Mouse (Mus musculus) activated CD4-positive, CD25-positive, alpha-beta regulatory T cell, adult 4 months (primary cell): ENCODE results near the gene Slamf7. TPM values are rescaled to one million over a fixed set of nuclear protein-coding genes. Genes with fewer than 3 reads are reported as not detected.

Experiments used
- ATAC-seq: one replicate; pipeline ENCODE4 v1.8.0; 2017
- polyA plus RNA-seq, 2 experiments: library from polyadenylated mRNA; unstranded; fragments of 100-300 nt; shearing (Covaris generic); gene quantifications; one replicate each; pipeline ENCODE4 v1.2.1; 2017

Gene Slamf7
- polyA plus RNA-seq, 2 experiments from 2014 or later: 4.1 to 9.4 TPM

DNA sequence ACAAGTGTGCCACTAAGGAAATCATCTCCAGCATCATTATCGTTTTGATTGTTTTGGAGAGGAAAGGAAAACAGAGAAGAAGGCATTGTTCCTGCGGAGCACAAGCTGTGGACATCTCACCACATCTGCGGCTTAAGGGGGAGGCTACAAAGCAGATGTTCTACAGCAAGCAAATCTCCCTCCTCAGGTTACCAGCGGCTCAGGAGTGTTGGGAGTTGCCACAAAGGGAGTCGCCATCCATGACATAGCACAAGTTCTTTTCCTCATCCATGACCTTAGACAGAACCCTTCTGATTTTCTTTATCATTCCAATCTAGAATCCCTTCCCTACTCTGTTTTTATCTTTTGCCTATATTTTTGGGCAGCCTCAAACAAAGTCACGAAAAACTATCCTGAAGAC is 17.1 kb downstream of the Slamf7 start:
- ATAC-seq: no peak

DNA sequence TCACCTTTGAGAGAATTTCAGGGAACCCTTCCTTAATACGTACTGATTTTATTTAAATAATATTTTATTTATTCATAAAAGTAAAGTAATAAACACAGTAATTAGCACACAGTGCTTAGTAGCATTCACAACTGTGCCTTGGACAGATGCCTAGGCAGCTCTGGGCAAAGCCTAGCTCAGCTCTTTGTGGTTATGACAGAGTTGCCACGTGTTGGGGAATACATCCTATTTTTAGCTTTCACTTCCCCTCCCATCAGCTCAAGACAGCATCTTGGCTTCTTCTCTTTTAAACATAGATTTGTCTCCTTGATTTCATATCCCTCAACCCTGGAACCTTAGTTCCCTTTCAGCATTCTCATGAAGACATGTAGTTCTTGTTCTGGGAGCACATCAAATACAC is 21.4 kb downstream of the Slamf7 start:
- ATAC-seq: peak; percentile 59

DNA sequence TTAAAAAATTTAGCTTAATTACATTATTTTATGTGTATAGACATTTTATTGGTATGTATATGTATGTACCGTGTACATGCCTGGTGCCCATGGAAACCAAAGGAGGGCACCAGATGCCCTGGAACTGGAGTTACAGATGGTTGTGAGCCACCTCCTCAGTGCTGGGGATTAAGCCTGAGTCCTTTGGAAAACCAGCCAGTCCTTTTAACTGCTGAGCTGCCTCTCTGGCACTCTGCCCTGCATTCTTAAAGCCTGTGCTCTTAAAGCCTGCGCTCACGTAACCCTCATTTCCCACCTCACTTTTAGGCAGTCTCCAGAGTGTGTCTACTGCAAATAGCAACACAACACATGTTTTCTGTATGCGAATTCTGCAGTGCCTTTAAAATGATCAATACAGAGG is 21.9 kb downstream of the Slamf7 start:
- no peak for ATAC-seq

DNA sequence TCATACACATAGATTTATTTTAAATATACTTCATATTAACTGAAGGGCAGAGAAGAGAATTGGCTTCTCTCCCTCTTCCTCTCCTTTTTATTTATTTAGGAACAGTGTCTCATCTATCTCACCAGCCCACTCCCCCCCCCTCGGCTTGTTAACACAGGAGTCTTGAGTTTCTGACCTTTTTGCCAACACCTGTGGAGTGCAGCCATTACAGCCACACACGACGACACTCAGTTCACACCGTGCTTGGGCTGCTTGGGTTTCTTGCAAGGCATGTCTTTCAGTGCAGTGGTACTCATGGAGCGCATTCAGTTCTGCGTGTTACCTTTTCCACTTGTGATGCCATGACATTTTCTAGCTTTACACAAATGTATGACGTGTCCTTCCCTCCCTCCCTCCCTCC is 22.8 kb downstream of the Slamf7 start:
- no peak for ATAC-seq

DNA sequence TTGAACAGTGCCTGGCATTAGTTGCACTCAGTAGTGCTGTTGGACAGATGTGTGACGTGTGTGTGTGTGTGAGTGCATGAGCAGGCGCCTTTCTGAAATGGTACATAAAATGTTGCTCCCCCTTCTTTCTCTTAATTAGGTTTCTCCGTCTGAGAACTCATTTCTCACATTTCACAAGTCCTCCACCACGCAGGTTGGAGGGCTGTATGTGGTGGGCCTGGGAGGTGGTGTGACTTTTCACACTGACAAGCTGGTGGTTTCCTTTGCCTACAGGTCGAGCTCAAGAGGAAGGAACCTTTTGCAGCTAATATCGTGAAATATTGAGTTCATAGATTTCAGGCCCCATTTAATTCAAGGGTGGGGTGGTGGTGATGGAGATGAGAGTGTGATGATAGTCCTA is 23.7 kb downstream of the Slamf7 start:
- ATAC-seq: peak; percentile 54

DNA sequence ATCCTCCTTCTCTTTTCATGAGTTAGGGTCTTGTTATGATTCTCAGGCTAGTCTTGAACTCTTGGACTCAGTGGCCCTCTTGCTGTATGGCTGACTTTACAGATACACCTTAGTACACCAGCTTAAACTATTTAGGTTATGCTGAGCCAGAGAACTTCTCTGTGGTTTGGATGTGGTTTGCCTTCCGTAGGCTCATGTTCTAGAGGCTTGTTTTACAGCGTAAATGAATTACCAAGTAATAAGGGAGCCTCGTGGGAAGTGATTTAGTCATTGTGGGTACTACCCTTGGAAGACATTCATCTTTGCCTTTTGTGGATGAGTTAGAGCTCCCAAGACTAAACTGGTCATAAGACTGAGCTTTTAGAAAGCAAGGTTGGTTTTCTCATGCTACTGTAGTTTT is 25.0 kb downstream of the Slamf7 start:
- ATAC-seq: no peak

DNA sequence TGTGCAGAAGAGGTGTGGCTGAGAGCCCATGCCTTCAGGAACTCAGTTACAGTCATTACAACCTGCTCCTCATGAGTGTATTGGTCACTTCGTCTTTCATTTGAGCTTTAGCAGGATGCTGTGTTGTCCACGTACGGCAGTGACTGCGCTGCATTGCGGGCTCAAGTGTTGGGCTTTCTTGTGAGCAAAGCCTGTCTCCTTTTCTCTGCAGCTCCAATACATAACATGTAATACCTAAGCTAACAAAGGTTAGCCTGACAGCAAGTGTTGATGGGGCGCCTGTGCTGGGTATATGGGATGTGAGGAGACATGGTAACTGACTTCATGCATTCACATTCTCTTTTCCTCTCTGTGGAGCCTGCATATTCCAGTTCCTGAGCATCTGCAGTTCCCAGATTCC is 32.7 kb downstream of the Slamf7 start:
- ATAC-seq: no peak

DNA sequence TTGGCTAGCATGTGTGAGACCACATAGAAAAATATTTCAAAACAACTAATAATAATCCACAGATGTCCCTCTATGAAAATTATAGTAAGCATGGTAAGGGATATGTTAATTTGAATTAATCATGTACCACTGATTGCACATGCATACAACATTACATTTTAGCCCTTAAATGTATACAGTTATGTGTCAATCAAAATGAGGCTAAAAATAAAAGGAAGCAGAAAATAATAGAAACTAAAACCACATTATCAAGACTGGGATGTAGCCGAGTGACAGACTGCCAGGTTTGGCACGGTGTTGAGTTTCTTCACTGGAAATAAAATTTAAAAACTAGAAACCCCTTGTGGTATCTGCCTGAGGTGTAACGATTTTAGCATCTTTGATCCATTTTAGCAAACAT is 33.2 kb downstream of the Slamf7 start:
- no peak for ATAC-seq

DNA sequence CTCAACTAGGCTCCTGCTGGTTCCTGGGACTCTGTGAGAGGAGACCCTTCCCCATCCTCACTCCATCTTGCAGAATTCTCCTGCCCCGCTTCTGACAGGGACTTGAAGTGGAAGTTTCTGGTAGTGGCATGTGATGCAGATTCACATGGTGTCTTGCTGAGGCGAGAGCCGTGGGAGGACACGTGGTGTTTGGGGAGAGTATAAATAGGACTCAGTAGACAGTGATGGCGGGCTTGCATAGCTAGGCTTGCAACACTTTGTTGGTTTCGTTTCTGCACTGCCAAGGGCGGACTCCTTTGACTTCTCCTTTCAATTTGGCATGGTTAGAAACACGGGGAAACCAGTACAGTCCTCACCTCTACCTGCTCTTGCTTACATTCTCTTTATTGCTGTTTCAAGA is 33.8 kb downstream of the Slamf7 start:
- peak; percentile 80 for ATAC-seq

DNA sequence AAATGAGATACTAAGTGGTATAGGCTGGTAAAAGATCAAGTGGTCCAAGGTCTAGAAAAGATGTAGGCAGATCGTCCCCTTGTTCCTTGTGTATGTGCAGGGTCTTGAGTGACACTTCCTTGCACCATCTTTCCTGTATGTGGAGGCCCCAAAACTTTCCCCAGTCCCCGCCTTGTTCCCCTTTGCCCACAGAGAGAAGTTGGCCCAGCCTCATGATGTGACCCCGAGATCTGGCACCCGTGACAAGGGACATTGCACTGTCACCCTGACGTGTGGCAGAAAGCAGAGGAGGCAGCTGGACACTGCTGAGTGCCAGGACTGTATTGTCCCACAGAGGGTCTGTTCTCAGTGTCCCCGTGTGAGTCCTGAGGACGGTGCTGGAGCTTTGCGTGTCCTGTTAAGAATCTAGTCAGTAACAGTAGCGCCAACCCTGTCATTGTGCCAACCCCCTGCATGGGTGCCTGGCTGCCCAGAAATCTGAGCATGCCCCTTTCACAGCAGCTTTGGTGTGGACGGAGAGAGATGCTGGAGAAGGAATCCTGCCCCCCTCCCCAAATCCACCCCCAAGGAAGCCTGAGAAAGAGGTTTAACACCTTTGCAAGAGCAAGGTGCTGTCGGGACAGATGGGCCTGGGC is 35.8 kb downstream of the Slamf7 start:
- no peak for ATAC-seq

DNA sequence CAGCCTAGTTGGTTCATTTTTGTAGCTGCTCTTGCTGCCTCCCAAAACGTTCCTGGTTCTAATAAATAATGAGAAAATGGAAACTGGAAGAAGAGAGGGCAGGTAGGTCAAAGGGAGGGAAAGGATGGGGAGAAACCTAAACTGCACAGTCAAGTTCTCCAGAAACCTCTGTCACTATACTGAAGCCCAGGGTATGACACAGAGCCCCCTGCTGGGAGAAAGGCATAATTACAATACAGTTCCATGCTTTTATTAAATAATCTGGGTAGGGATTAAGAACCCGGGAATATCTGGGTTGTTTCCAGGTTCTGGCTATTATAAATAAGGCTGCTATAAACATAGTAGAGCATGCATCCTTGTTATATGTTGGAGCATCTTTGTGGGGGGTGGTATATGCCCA is 38.9 kb downstream of the Slamf7 start:
- no peak for ATAC-seq

DNA sequence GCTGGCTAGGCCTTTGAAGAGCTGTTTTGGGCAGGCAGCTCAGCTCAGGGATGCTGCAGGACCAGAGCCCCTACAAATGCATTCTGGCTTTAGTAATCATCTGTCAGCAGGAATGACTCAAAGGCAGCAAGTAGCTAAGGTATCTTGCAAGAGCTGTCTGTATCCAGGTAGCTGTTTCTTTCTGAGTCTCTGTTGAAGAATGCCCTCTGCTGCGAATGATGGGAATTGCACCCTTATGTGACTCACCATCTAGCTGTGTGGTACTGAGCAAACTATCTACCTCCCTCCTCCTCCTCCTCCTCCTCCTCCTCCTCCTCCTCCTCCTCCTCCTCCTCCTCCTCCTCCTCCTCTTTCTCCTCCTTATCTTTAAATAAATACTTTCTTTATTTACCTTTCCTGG is 42.1 kb downstream of the Slamf7 start:
- no peak for ATAC-seq

DNA sequence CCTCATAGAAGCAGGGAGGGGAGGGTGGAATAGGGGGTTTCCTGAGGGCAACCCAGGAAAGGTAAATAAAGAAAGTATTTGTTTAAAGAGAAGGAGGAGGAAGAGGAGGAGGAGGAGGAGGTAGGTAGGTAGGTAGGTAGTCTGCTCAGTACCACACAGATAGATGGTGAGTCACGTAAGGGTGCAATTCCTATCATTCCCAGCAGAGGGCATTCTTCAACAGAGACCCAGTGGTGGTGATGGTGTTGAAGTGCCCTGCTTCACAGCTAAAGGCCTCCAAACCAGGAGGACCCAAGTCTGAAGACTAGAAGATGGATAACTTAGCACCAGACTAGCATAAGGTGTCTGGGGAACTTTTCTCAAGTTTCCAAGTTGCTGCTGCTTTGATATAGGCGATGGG is 42.8 kb downstream of the Slamf7 start:
- peak; percentile 20 for ATAC-seq

DNA sequence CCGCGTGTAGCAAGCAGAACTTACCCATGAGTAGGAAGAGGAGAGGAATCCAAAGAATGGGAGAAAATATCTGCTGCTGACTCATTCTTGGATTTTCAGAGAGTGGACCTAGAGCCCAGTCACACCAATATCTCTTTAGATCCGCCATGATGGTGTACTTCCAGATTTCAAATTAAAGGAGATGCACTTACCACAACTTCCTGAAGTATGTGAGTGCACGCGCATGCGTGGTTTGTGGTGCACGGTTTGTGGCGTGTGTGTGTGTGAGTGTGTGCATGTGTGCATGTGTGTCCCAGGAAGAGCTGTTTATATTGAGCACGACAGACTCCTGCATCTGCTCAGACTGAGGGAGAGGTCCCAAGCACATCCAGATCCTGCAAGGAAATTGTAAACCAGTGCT is 45.7 kb downstream of the Slamf7 start, which contains the start of gene Ly9:
Gene Ly9, minus strand, starts transcription at position 235 of the 400 bp plus-strand sequence.
- peak; percentile 85 for ATAC-seq

DNA sequence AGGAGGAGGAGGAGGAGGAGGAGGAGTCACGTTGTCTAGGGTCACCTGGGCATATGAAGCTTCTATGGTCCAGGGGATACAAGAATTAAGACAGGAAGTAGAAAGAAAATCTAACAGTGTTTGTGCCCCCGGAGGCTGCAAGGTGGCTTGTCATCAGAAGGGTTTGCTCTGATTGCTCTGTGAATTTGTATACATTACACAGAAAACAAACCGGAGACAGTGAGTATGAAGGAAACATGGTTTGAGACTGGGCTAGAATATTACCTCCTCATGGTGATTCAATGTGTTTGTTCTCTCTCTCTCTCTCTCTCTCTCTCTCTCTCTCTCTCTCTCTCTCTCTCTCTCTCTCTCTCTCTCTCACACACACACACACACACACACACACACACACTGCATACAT is 46.2 kb downstream of the Slamf7 start:
- peak; percentile 26 for ATAC-seq

DNA sequence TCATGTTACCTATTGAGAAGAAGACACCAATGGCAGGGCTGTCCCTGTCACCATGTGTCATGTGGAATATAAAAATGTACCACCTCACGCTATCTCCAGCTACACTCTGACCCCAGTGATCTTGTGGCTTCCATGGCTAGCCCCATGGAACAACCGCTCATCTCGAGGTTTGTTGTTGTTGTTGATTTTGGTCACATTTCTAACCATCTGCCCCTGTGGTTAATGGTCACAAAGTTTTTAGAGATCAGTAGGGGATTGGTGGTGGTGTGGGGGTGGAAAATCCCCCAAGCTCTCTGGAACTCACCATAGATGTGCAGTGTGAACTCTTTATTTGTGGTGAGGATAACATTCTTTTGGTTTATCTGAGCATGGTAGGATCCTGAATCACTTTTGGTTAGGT is 48.1 kb downstream of the Slamf7 start:
- ATAC-seq: no peak

DNA sequence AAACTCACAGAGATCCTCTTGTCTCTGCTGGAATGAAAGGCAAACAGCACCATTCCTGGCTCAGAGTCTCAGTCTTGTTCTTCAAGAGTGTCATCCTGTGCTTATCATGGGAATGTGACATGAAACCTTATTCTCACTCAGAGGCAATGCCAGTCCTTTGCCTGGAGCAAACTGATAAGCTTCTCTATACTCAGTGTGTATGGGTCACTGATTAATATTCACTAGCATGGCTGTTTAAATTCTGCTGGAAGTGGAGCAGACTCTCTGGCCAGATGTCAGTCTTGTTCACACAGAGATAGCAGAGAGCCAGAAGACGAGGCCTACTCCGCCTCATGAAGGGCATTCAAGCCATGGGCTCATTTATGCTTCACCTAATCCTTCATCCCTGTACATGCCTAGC is 68.3 kb downstream of the Slamf7 start:
- ATAC-seq: no peak

Other genes with a start within 250 kb of the Slamf7 start
- gene Usf1, start 241.7 kb downstream of the Slamf7 start, polyA plus RNA-seq: 10 to 100 TPM; 41.0 to 43.1 TPM
- gene Tstd1, start 234.2 kb downstream of the Slamf7 start, polyA plus RNA-seq: 1 to 10 TPM; 5.9 to 10.0 TPM
- under 1 TPM in 1 of 2 experiments, not detected in 1; 0.18 TPM for gene F11r, start 215.5 kb downstream of the Slamf7 start, polyA plus RNA-seq
- gene Alyref2, start 149.6 kb downstream of the Slamf7 start, polyA plus RNA-seq: 10 to 100 TPM in 1 of 2 experiments, 1 to 10 TPM in 1; 8.9 to 11.1 TPM
- not detected for gene Itln1, start 117.7 kb downstream of the Slamf7 start, polyA plus RNA-seq
- gene Cd244a, start 93.8 kb downstream of the Slamf7 start, polyA plus RNA-seq: 1 to 10 TPM; 1.0 to 1.4 TPM
- gene Ly9, start 45.6 kb downstream of the Slamf7 start, polyA plus RNA-seq: 10 to 100 TPM; 45.6 to 82.3 TPM
- 100 to 1,000 TPM; 665 to 693 TPM for gene Cd48, start 29.0 kb upstream of the Slamf7 start, polyA plus RNA-seq
- 10 to 100 TPM; 68.6 to 72.1 TPM for gene Slamf1, start 114.1 kb upstream of the Slamf7 start, polyA plus RNA-seq
- 100 to 1,000 TPM; 173 to 208 TPM for gene Cd84, start 186.7 kb upstream of the Slamf7 start, polyA plus RNA-seq
- 1 to 10 TPM; 1.1 to 2.3 TPM for gene Gm10521, start 242.6 kb upstream of the Slamf7 start, polyA plus RNA-seq